ENCODE assay signal across 11 mouse cellular contexts in genomic region chr2:148510008-148510681, GRCm38 (mm10).
DNase-seq lines count a peak whose midpoint lies in the region; ATAC-seq lines count a peak whose summit lies in the region.
"Had no signal": no experiment of that assay in that cellular context is flagged by ENCODE, and none has a peak within 500 bp of the region (broad histone marks: within the 10 kb centered on the region; RNA-seq: fewer than 3 reads in every experiment).

No protein-coding gene starts in this region.

- no peak overlapping the region for H3K4me2 ChIP-seq in kidney, embryonic 15.5 days
- H3K4me2 ChIP-seq: forebrain, embryonic 12.5 days; midbrain, embryonic 12.5 days had no signal

- no peak overlapping the region for H3K9ac ChIP-seq in kidney, embryonic 15.5 days
- H3K9ac ChIP-seq: forebrain, embryonic 12.5 days; midbrain, embryonic 12.5 days had no signal

- 57% methylated on average over 13 of the region's 13 CpGs for WGBS in kidney, embryonic 15.5 days

- H3K4me3 ChIP-seq in kidney, embryonic 15.5 days (replicated peaks): no peak overlapping the region
- H3K4me3 ChIP-seq: forebrain, embryonic 12.5 days; midbrain, embryonic 12.5 days had no signal

- H3K4me1 ChIP-seq in kidney, embryonic 15.5 days: 0 out of 2 replicates have a peak, but pooled peaks cover 4% of the 10 kb centered on the region
- H3K4me1 ChIP-seq: forebrain, embryonic 12.5 days; midbrain, embryonic 12.5 days had no signal

- ATAC-seq in kidney, embryonic 15.5 days (replicated peaks; ENCODE audit: low FRiP score): peak; percentile 43; the same call in 1 of the 2 replicates

- no peaks in the 10 kb centered on the region for H3K36me3 ChIP-seq in kidney, embryonic 15.5 days
- H3K36me3 ChIP-seq: forebrain, embryonic 12.5 days; midbrain, embryonic 12.5 days had no signal

- H3K9me3 ChIP-seq in kidney, embryonic 15.5 days (replicated peaks): no peaks in the 10 kb centered on the region
- H3K9me3 ChIP-seq: forebrain, embryonic 12.5 days; midbrain, embryonic 12.5 days had no signal

- no peak for DNase-seq in kidney, postnatal 14 days
- DNase-seq in 3T3-L1 (ENCODE audit: low read depth, low spot score) (peak; percentile 51), adipocyte (ENCODE audit: low spot score) (peak; percentile 58)
- DNase-seq in lung, postnatal 10 days: peak; percentile 27
- DNase-seq in embryo, embryonic 10.5 days (ENCODE audit: low spot score): no peak
- no peak for DNase-seq in spleen, postnatal 36 days (ENCODE audit: low spot score in 2 of 2)
- DNase-seq: cerebellum, adult 18-20 months; thymus, postnatal 25 days had no signal

- no peaks in the 10 kb centered on the region for H3K27me3 ChIP-seq in kidney, embryonic 15.5 days
- H3K27me3 ChIP-seq: forebrain, embryonic 12.5 days; midbrain, embryonic 12.5 days had no signal

- H3K27ac ChIP-seq in kidney, embryonic 15.5 days: no peak overlapping the region
- H3K27ac ChIP-seq: forebrain, embryonic 12.5 days; midbrain, embryonic 12.5 days had no signal

Comparison
In these comparisons a context has a peak if more than half of its experiments do, and no peak if none do; other contexts are left out.
1. DNase-seq: peak in 3T3-L1 (single experiment), adipocyte (single experiment) and lung, postnatal 10 days (single experiment); none in kidney, postnatal 14 days (single experiment), embryo, embryonic 10.5 days (single experiment) and spleen, postnatal 36 days (0 of 2).